Mouse (Mus musculus): ENCODE data around the gene Junb. TPM values are rescaled to one million over a fixed set of nuclear protein-coding genes. Genes with fewer than 3 reads are reported as not detected.
A peak's percentile ranks its signal among the peaks of the same experiment; 100 is the strongest.

Junb gene
- total and polyA plus RNA-seq, 3 experiments: 41.6 to 72.7 TPM; not detected in 1

DNA sequence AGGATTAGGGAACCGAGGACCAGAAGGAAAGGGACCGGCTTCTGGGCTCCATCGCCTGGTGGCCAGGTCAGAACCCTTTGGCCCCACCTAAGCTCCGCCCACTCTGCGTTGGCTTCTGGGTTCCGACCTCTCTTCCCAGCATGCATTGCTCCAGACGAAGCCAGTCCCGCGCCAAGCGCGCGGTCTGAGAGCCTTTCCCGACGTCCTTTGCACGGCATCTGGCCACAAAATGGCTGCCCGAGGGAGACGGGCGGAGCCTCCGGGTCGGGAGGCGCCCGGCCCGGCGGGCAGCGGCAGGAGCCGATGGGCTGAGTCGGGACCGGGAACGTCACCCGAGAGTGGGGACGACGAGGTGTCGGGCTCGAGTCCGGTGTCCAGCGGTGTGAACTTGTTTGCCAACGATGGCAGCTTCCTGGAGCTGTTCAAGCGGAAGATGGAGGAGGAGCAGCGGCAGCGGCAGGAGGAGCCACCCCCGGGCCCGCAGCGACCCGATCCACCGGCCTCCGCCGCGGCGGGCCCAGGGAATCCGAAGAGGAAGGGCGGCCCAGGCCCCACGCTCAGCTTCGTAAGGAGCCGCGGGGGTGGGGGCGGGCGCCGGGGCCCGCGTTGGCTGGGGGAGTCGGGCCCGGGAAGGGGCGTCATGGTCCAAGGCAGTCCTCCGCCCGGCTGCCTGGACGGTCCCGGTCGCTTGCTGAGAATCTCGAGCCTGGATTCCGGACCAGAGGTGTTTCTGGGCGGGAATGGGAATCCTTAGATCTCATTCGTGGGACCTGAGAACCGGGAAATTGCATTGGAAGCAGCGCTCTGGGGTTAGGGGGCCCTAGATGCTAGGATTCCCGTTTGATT is 48.4 kb upstream of the Junb start, which contains the start of gene Trir:
TSS of gene Trir (plus strand) at position 154 of the 846 bp plus-strand sequence.
- DNase-seq (ENCODE audit: low read depth, low spot score): peak; percentile 97
- Histone ChIP-seq H3K27ac (ENCODE audit: control insufficient read depth, low read depth, low read length) (peak within 1 kb of the TSS; percentile 82), H3K9ac (ENCODE audit: control insufficient read depth, low read depth, low read length, poor library complexity, severe bottlenecking) (peak within 1 kb of the TSS; percentile 93), H3K27me3 (ENCODE audit: control insufficient read depth in 1 of 2, insufficient read depth in 2 of 2, low read length in 2 of 2) (no peaks in the 10 kb centered on the region), H3K36me3 (ENCODE audit: control insufficient read depth in 1 of 2, insufficient read depth in 2 of 2, low read length in 2 of 2) (peaks cover 4 to 14% of the 10 kb centered on the region in 2 experiments; a peak in 3 of 4 replicates), H3K79me2 (ENCODE audit: control insufficient read depth, insufficient read depth, low read length, poor library complexity) (peaks cover 50% of the 10 kb centered on the region), H3K9me3 (replicated peaks; ENCODE audit: insufficient read depth, low read length) (no peaks in the 10 kb centered on the region), H3K4me3 (ENCODE audit: control insufficient read depth in 1 of 2, insufficient read depth in 1 of 2, low read depth in 2 of 2, low read length in 2 of 2) (peak within 1 kb of the TSS; percentile 94 to 95), H3K4me1 (ENCODE audit: control insufficient read depth in 1 of 2, insufficient read depth in 2 of 2, low read length in 2 of 2) (peaks cover 9 to 14% of the 10 kb centered on the region in 2 experiments; a peak in 3 of 4 replicates)
- TF ChIP-seq MAX (IDR thresholded peaks at IDR 0.05; ENCODE audit: low read length): peak; percentile 19; the same call in 1 of the 2 replicates
- TF ChIP-seq ZNF384 (IDR thresholded peaks at IDR 0.05; ENCODE audit: low read depth, low read length): no peak
- TF ChIP-seq POLR2AphosphoS2 (IDR thresholded peaks at IDR 0.05; ENCODE audit: low read length): peak; percentile 95
- no peak for TF ChIP-seq ETS1 (IDR thresholded peaks at IDR 0.05; ENCODE audit: low read depth, low read length)
- TF ChIP-seq MEF2A (IDR thresholded peaks at IDR 0.05; ENCODE audit: extremely low read depth, insufficient replicate concordance, low read depth, low read length, poor library complexity, severe bottlenecking): no peak
- TF ChIP-seq UBTF (IDR thresholded peaks at IDR 0.05; ENCODE audit: borderline replicate concordance, insufficient read depth, low read depth, low read length): peak; percentile 92; the same call in 1 of the 2 replicates
- TF ChIP-seq CHD1 (IDR thresholded peaks at IDR 0.05; ENCODE audit: low read depth, low read length): peak; percentile 33; the same call in 1 of the 2 replicates
- TF ChIP-seq TBP (IDR thresholded peaks at IDR 0.05; ENCODE audit: low read depth, low read length): peak; percentile 90
- TF ChIP-seq KAT2A (conservative IDR thresholded peaks at IDR 0.05; ENCODE audit: low read depth, low read length): peak; percentile 73
- no peak for TF ChIP-seq ZC3H11A (IDR thresholded peaks at IDR 0.05; ENCODE audit: low read depth, low read length)
- no peak for TF ChIP-seq RAD21 (IDR thresholded peaks at IDR 0.05; ENCODE audit: low read depth, low read length)
- TF ChIP-seq NELFE (IDR thresholded peaks at IDR 0.05; ENCODE audit: low read depth, low read length): peak; percentile 98
- TF ChIP-seq E2F4 (IDR thresholded peaks at IDR 0.05; ENCODE audit: borderline replicate concordance, low read depth, low read length): peak; percentile 96
- 0 out of 2 replicates have a peak, but pooled peaks have one; percentile 14 for TF ChIP-seq RCOR1 (IDR thresholded peaks at IDR 0.05; ENCODE audit: low read depth, low read length)
- peak; percentile 93 for TF ChIP-seq SIN3A (IDR thresholded peaks at IDR 0.05; ENCODE audit: low read length)
- TF ChIP-seq EP300 (IDR thresholded peaks at IDR 0.05; ENCODE audit: low read depth in 1 of 2, low read length in 2 of 2): peak in 1 of 2 experiments; percentile 20; a peak in 1 of 4 replicates
- TF ChIP-seq MAFK (IDR thresholded peaks at IDR 0.05; ENCODE audit: borderline replicate concordance, low read depth, low read length): no peak
- TF ChIP-seq NRF1 (IDR thresholded peaks at IDR 0.05; ENCODE audit: insufficient read depth, low read depth, low read length, poor library complexity, severe bottlenecking): 0 out of 2 replicates have a peak, but pooled peaks have one; percentile 22
- TF ChIP-seq ZMIZ1 (IDR thresholded peaks at IDR 0.05; ENCODE audit: low read depth, low read length): peak; percentile 95
- peak; percentile 94 to 97 for TF ChIP-seq POLR2A (IDR thresholded peaks at IDR 0.05; ENCODE audit: control insufficient read depth in 1 of 2, insufficient read depth in 1 of 2, low read depth in 1 of 2, low read length in 2 of 2, poor library complexity in 1 of 2)
- peak; percentile 72; the same call in 1 of the 2 replicates for TF ChIP-seq MXI1 (IDR thresholded peaks at IDR 0.05; ENCODE audit: low read depth, low read length)
- no peak for TF ChIP-seq POLR2AphosphoS5 (IDR thresholded peaks at IDR 0.05; ENCODE audit: borderline replicate concordance, low read depth, low read length)
- TF ChIP-seq SMC3 (IDR thresholded peaks at IDR 0.05; ENCODE audit: low read depth, low read length): 0 out of 2 replicates have a peak, but pooled peaks have one; percentile 7
- TF ChIP-seq TCF12 (IDR thresholded peaks at IDR 0.05; ENCODE audit: low read depth, low read length): peak; percentile 81
- no peak for TF ChIP-seq USF2 (IDR thresholded peaks at IDR 0.05; ENCODE audit: borderline replicate concordance in 1 of 2, insufficient read depth in 1 of 2, low read depth in 1 of 2, low read length in 2 of 2)
- TF ChIP-seq HCFC1 (IDR thresholded peaks at IDR 0.05; ENCODE audit: low read depth, low read length): peak; percentile 90
- TF ChIP-seq CTCF (IDR thresholded peaks at IDR 0.05 in 2 of 3, conservative IDR thresholded peaks at IDR 0.05 in 1 of 3; ENCODE audit: control insufficient read depth in 1 of 3, insufficient read depth in 1 of 3, low read depth in 2 of 3, low read length in 3 of 3, poor library complexity in 1 of 3, severe bottlenecking in 1 of 3): no peak
- peak; percentile 74; the same call in 1 of the 2 replicates for TF ChIP-seq MYC (IDR thresholded peaks at IDR 0.05; ENCODE audit: low read depth, low read length)
- TF ChIP-seq CHD2 (IDR thresholded peaks at IDR 0.05; ENCODE audit: low read length): no peak
- no peak for TF ChIP-seq TAL1 (IDR thresholded peaks at IDR 0.05; ENCODE audit: low read length)
- TF ChIP-seq MAZ (IDR thresholded peaks at IDR 0.05; ENCODE audit: low read depth, low read length): no peak
- TF ChIP-seq ELF1 (IDR thresholded peaks at IDR 0.05; ENCODE audit: low read depth, low read length): peak; percentile 61; the same call in 1 of the 2 replicates
- peak; percentile 49 for TF ChIP-seq USF1 (IDR thresholded peaks at IDR 0.05; ENCODE audit: low read depth, low read length)
